Mouse (Mus musculus): ENCODE results near the gene Jazf1.
A peak's percentile ranks its signal among the peaks of the same experiment; 100 is the strongest.

- no peak for TF ChIP-seq CTCF (IDR thresholded peaks at IDR 0.05; ENCODE audit: borderline replicate concordance, control insufficient read depth, extremely low read depth, insufficient read depth, low read length, poor library complexity)
- TF ChIP-seq POLR2A (IDR thresholded peaks at IDR 0.05; ENCODE audit: control insufficient read depth, extremely low read depth, insufficient read depth, low read length, poor library complexity), result 0 out of 2 replicates have a peak, but pooled peaks have one; percentile 30
Measured at GRCm38 (mm10) chr6:52912143-52912918, 156.1 kb downstream of the Jazf1 start.
